In the genomic region with DNA sequence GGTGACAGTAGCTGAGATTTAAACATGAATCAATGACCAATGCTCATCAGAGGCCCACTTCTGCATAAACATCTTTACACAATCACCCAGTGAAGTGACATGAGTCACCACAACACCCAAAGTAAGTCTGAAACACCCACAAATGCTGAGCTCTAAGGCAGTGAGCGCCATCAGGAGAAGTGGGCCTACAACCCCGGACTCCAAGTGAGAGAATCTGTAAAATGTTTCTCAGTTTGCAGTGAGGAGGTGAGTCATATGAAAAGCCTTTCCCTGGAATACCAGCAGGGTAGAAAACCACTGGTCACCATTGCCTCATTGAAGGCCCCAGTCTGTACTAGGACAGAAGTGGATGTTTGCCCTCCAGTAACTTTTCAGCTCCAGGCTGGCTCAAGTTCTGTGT, we compare ENCODE assay signal across 18 mouse cellular contexts.
"Had no signal": no experiment of that assay in that cellular context is flagged by ENCODE, and none has a peak within 500 bp of the region (broad histone marks: within the 10 kb centered on the region; RNA-seq: fewer than 3 reads in every experiment).

No protein-coding gene starts in this region.

- H3K27me3 ChIP-seq: midbrain, embryonic 12.5 days; neural tube, embryonic 13.5 days; neural tube, embryonic 15.5 days had no signal

- H3K4me3 ChIP-seq: midbrain, embryonic 10.5 days; midbrain, embryonic 12.5 days; myocyte; neural tube, embryonic 13.5 days; neural tube, embryonic 15.5 days had no signal

- DNase-seq: lung, adult 18-20 months; lung, embryonic 14.5 days; lung, postnatal 10 days; lung, postnatal 4 days; midbrain, embryonic 14.5 days; retina, postnatal 1 day; right cerebral cortex, adult 18-20 months; right cerebral cortex, postnatal 25 days; right cerebral cortex, postnatal 4 days; spleen, adult 18-20 months; thymus, adult 18-20 months; thymus, postnatal 14 days; thymus, postnatal 36 days had no signal

- H3K9me3 ChIP-seq: midbrain, embryonic 10.5 days; midbrain, embryonic 12.5 days; neural tube, embryonic 13.5 days; neural tube, embryonic 15.5 days had no signal

- H3K36me3 ChIP-seq: midbrain, embryonic 10.5 days; midbrain, embryonic 12.5 days; neural tube, embryonic 13.5 days; neural tube, embryonic 15.5 days had no signal

- H3K27ac ChIP-seq: midbrain, embryonic 10.5 days; midbrain, embryonic 12.5 days; neural tube, embryonic 13.5 days; neural tube, embryonic 15.5 days had no signal

- H3K4me1 ChIP-seq: midbrain, embryonic 10.5 days; midbrain, embryonic 12.5 days; neural tube, embryonic 13.5 days; neural tube, embryonic 15.5 days had no signal
